Mouse (Mus musculus): ENCODE measurements around the gene Gabarap. TPM values are rescaled to one million over a fixed set of nuclear protein-coding genes. Genes with fewer than 3 reads are reported as not detected.

Gene Gabarap
- total and polyA plus RNA-seq, 3 experiments, result 189 to 352 (median 213) TPM

GRCm38 (mm10) chr11:70038174-70038573, 47.2 kb downstream of the Gabarap start:
- TF ChIP-seq MEF2A (IDR thresholded peaks at IDR 0.05; ENCODE audit: borderline replicate concordance, low read depth, low read length), result 0 out of 2 replicates have a peak, but pooled peaks have one; percentile 27
- TF ChIP-seq POLR2A (IDR thresholded peaks at IDR 0.05; ENCODE audit: low read depth, low read length), result no peak
- Histone ChIP-seq H3K4me2 (ENCODE audit: insufficient read depth, low read depth, poor library complexity, severe bottlenecking) (peak overlapping the region; percentile 64), H3K9me3 (replicated peaks; ENCODE audit: low read length) (no peaks in the 10 kb centered on the region), H3K36me3 (replicated peaks in 1 of 2; ENCODE audit: control insufficient read depth in 1 of 2, insufficient read depth in 1 of 2, low read length in 1 of 2) (peaks cover 0 to 36% of the 10 kb centered on the region in 2 experiments), H3K4me1 (ENCODE audit: control insufficient read depth in 1 of 2, insufficient read depth in 2 of 2) (peaks cover 10 to 17% of the 10 kb centered on the region in 2 experiments), H3K79me2 (replicated peaks; ENCODE audit: control insufficient read depth, extremely low read depth, insufficient read depth, poor library complexity, severe bottlenecking) (no peaks in the 10 kb centered on the region), H3K9ac (ENCODE audit: insufficient read depth, low read depth) (peak overlapping the region; percentile 19; the same call in 1 of the 2 replicates), H3K27ac (ENCODE audit: insufficient read depth, low read depth) (no peak overlapping the region), H3K4me3 (replicated peaks in 1 of 3; ENCODE audit: low read depth in 2 of 3, low read length in 2 of 3, poor library complexity in 1 of 3) (no peak overlapping the region), H3K27me3 (replicated peaks) (no peaks in the 10 kb centered on the region)
- peak; percentile 40 for DNase-seq (ENCODE audit: extremely low read depth)
- in situ Hi-C loops (cut with MboI; ENCODE audit: low pct_ligation_motif_present, low pct_unique_long_range_greater_than_20kb, low sequenced_read_pairs) (no loop called here), dilution Hi-C loops (cut with MboI; ENCODE audit: extremely low pct_ligation_motif_present, extremely low pct_unique_long_range_greater_than_20kb, low sequenced_read_pairs) (no loop called here)

GRCm38 (mm10) chr11:70039631-70040030, 48.7 kb downstream of the Gabarap start:
- in situ Hi-C loops (cut with MboI; ENCODE audit: low pct_ligation_motif_present, low pct_unique_long_range_greater_than_20kb, low sequenced_read_pairs), result no loop called here
- Histone ChIP-seq H3K9ac (ENCODE audit: insufficient read depth, low read depth) (no peak overlapping the region), H3K9me3 (replicated peaks; ENCODE audit: low read length) (no peaks in the 10 kb centered on the region), H3K4me3 (replicated peaks in 1 of 3; ENCODE audit: low read depth in 2 of 3, low read length in 2 of 3, poor library complexity in 1 of 3) (no peak overlapping the region), H3K4me2 (ENCODE audit: insufficient read depth, low read depth, poor library complexity, severe bottlenecking) (no peak overlapping the region), H3K4me1 (ENCODE audit: control insufficient read depth in 1 of 2, insufficient read depth in 2 of 2) (peaks cover 10 to 17% of the 10 kb centered on the region in 2 experiments), H3K27me3 (replicated peaks) (no peaks in the 10 kb centered on the region), H3K36me3 (replicated peaks in 1 of 2; ENCODE audit: control insufficient read depth in 1 of 2, insufficient read depth in 1 of 2, low read length in 1 of 2) (peaks cover 0 to 46% of the 10 kb centered on the region in 2 experiments), H3K27ac (ENCODE audit: insufficient read depth, low read depth) (no peak overlapping the region), H3K79me2 (replicated peaks; ENCODE audit: control insufficient read depth, extremely low read depth, insufficient read depth, poor library complexity, severe bottlenecking) (no peaks in the 10 kb centered on the region)
- dilution Hi-C loops (cut with MboI; ENCODE audit: extremely low pct_ligation_motif_present, extremely low pct_unique_long_range_greater_than_20kb, low sequenced_read_pairs), result no loop called here
- DNase-seq (ENCODE audit: extremely low read depth), result no peak
- TF ChIP-seq MEF2A (IDR thresholded peaks at IDR 0.05; ENCODE audit: borderline replicate concordance, low read depth, low read length) (no peak), TCF12 (IDR thresholded peaks at IDR 0.05; ENCODE audit: low read depth, low read length) (no peak), NRF1 (IDR thresholded peaks at IDR 0.05; ENCODE audit: low read depth, low read length) (no peak), ZNF384 (IDR thresholded peaks at IDR 0.05; ENCODE audit: low read depth, low read length) (no peak), TBP (conservative IDR thresholded peaks at IDR 0.05; ENCODE audit: low read depth, low read length) (no peak), E2F4 (IDR thresholded peaks at IDR 0.05; ENCODE audit: insufficient replicate concordance, low read depth, low read length) (no peak), MAX (IDR thresholded peaks at IDR 0.05; ENCODE audit: low read length) (no peak), POLR2AphosphoS2 (IDR thresholded peaks at IDR 0.05; ENCODE audit: low read depth, low read length) (no peak), RCOR1 (conservative IDR thresholded peaks at IDR 0.05; ENCODE audit: low read depth, low read length) (no peak), BHLHE40 (IDR thresholded peaks at IDR 0.05; ENCODE audit: low read depth, low read length) (no peak), CHD2 (IDR thresholded peaks at IDR 0.05; ENCODE audit: low read length) (no peak), SMC3 (IDR thresholded peaks at IDR 0.05; ENCODE audit: low read depth, low read length) (no peak), ETS1 (conservative IDR thresholded peaks at IDR 0.05; ENCODE audit: low read depth, low read length) (no peak), ELF1 (IDR thresholded peaks at IDR 0.05; ENCODE audit: low read depth, low read length) (no peak), NELFE (IDR thresholded peaks at IDR 0.05; ENCODE audit: low read depth, low read length) (no peak), USF1 (IDR thresholded peaks at IDR 0.05; ENCODE audit: low read depth, low read length) (no peak)
